Mouse (Mus musculus) CD4-positive helper T cell, adult 2 months (primary cell): ENCODE data around the gene Babam2.
A peak's percentile ranks its signal among the peaks of the same experiment; 100 is the strongest.

Experiments
- DNase-seq: peaks from one replicate; pipeline ENCODE4 v3.0.0-alpha.2; 2012; ENCODE audit warnings: low read depth, missing footprints, low spot score

The Babam2 gene

DNA sequence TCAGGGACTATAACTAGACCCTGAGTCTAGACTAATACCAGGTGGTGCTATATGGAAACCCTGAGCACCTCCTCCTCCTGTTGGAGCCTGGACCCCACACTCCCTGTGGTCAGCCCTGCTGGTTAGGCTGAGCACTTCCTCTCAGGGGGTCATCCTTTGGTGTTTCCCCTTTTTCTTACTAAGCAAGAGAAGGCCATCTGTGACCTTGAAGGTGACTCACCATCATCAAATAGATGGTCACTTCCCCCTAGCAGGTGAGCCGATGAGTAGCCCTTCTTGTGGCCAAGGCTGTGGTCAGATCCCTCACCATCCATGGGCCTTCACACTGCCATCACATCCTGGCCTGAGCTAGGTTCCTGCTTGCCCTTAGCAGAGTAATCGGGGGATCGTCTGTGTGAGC, 379.7 kb downstream of the Babam2 start:
- DNase-seq, result no peak

DNA sequence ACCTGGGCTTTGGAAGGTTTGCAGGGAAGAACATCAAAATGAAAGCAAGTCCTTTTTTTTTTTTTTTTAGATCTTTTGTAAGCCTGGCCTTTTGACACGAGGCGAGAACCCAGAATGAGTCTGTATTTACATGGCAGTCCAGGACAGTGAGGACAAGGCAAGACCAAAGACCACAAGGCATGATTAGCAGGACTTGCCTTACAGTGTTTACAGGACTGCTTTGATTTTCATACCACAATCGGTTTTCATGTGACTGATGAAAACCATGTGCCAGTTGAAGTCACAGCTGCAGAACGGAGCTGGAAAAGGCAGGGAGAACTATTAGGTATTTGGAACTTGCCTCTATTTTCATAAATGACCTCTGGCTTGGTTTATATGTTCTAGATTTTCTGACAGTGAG, 381.5 kb downstream of the Babam2 start:
- DNase-seq, result no peak

DNA sequence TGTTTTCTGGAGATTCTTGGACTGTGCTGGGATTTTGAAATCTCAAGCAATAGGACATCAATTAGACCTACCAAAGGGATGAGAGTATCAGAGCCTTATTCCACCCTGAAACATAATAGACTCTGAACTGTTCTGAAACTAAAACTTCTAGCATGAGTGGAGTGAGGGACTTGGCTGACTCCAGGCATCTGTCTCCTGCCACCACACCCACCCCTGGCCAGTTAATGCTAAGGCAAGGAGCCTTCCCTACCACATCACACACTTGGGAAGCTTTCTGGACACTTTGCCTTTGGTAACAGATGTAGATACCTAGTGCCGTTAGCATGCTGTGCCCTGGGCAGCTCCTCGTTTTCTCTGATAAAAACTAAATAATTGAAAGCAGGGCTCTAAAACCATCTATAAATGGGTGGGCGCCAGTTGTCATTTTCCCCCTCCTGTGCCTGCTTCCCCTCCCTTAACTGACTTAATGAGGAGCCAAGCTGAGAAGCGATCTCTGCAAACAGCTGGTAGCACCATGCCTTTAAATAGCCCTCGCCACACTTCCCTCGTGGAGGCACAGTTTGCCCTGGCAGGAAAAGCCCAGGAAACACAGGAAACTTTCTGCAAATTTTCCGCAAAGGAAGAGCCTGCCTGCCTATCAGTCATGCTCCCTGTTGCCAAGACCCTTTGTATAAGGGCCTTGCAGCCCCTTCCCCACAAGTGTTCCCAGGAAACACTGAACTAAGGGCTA, 383.2 kb downstream of the Babam2 start:
- DNase-seq, result no peak

DNA sequence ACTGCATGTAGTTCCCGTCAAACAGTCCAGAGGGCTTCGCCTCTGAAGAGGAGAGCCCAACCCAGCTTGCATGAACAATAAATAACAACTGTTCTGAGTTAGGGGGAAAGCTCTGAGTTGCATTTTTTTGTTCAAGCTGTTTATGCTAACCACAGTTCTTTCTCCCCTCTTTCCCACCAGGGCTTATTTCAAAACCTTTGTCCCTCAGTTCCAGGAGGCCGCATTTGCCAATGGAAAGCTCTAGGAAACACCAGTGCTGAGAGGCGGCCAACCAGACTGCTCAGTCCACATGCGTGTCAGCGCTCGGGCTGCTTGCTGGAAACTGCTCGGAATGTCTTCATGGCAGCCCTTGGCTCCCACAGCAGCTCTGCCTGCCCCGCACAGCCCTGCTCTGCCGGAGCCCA, 386.9 kb downstream of the Babam2 start:
- DNase-seq, result no peak

DNA sequence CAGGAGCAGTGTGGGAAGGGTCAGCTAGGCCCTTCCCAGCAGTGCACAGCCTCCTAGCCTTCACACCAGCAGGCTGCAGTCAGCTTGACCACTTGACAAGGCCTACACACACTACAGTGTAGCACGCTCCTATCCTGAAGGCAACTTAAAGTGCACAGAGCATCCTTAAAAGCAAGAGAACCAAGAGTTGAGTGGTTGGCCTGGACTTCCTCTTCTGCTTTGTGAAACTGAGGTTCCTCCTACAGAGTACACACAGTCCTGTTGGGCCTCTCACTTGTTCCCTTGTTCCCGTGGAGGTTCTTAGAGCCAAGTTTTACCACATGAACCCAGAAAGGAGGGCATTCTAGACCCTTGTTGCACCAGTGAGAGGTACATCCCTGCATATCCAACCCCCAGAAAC, 388.1 kb downstream of the Babam2 start:
- no peak for DNase-seq

DNA sequence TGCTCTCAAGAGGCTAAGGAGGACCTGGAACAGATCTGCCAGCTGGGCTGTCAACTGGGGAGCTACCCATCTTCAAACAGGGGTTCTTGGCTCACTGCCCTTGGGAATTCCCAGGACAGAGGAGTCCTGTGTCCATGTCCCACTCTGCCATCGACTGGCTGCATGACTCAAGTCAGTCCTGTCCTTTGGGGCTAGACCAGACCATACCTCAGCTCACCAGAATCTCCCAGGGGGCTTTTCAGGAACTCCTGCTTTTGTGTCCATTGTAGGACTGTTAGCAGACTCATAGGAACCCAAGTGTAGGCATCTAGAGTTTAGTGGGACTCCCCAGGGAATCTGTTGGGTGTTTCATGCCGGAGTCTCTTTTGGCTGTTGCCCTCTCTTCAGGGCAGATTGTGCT, 388.5 kb downstream of the Babam2 start:
- DNase-seq, result no peak

GRCm38 (mm10) chr5:32086526-32087090, 389.1 kb downstream of the Babam2 start:
- no peak for DNase-seq

DNA sequence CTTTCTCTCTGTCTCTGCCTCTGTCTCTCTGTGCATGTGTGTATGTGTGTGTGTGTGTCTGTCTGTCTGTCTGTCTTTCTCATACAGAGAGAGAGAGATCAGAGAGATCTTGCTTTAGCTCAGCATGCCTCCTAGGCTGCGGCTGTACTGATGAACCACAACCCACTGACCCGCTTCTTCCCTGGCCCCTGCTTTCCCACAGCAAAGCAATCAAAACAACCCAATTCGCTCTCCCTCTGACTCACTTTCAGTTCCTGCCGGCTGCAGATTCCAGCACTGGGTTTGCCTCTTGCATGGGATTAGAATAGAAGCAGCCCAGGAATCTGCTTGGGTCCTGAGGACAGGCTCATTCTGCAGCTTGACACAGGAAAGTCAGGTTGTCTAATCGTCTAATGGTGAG, 392.0 kb downstream of the Babam2 start:
- DNase-seq, result no peak

- DNase-seq, result no peak
These were observed 394.8 kb downstream of the Babam2 start for GRCm38 (mm10) chr5:32092281-32092680.

- DNase-seq, result no peak
These were observed 401.2 kb downstream of the Babam2 start for GRCm38 (mm10) chr5:32098691-32099090.

- no peak for DNase-seq
These were observed 405.0 kb downstream of the Babam2 start for GRCm38 (mm10) chr5:32102484-32102883.

DNA sequence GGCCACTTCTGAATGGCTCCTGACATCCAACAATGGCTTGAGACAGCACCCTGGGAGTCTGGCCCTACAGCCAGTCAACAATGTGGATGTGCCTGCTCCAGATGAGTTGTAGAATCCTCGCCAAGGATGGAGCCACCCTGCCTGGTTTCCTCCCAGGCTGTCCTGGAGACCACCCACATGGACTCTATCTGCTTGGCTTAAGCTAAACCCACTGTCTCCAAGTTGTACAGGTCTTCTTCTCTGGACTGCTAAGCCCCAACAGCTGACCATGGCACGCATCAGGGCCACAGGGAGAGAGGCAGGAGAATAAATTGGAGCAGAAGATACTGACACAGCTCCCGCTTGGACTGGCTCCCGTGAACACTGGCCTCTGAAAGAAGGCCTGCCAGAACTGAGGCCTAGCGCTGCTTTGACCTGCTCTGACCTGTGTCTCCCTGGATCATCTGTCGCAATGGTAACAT, 405.5 kb downstream of the Babam2 start:
- no peak for DNase-seq

GRCm38 (mm10) chr5:32103545-32103944, 406.1 kb downstream of the Babam2 start:
- no peak for DNase-seq

DNA sequence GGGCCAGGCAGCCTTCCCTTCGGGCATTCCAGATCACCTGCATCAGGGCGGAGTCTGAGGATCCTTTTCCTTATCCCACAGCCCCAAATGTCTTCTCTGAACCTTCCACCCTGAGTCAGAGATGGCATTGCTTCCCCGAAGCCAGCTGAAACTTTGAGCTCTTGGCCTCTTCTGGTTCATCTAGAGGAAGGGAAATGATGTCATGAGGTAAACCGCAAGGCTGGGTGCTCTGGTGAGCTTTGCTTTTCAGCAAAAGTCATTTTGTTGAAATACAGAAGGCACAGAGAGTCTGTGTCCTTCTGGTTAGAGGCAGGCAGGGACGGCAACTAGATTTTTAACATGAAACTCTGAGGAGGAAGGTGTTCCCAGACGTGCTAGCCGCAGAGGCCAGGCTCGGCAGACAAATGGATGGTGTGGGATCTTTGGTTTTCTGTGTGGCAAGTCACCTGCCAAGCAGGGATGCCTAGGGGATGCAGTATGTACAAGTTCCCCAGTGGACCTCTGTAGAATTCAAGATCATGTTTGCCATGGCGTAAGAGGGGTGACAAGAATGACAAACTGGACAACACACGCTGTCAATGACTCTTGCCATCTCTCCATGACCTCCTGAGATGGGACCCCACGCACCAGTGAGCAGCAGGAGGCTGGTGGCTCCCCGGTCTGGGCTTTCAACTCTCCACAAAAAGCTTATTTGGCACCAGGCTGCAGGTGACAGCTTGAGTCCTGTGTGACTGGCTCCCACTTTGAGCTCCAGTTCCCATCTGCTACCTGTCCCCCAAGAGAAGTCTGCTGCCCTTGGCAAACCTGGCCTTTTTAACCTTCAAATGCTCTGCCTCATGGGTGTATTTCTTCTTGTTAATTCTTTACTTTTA, 406.9 kb downstream of the Babam2 start:
- peak; percentile 86 for DNase-seq

- no peak for DNase-seq
These were observed 409.1 kb downstream of the Babam2 start for GRCm38 (mm10) chr5:32106473-32107140.

GRCm38 (mm10) chr5:32110651-32111050, 413.2 kb downstream of the Babam2 start:
- DNase-seq, result no peak

GRCm38 (mm10) chr5:32112206-32112916, 414.9 kb downstream of the Babam2 start:
- no peak for DNase-seq

- DNase-seq, result no peak
These were observed 423.5 kb downstream of the Babam2 start for GRCm38 (mm10) chr5:32120901-32121376.

- no peak for DNase-seq
These were observed 424.5 kb downstream of the Babam2 start for GRCm38 (mm10) chr5:32121936-32122335.

DNA sequence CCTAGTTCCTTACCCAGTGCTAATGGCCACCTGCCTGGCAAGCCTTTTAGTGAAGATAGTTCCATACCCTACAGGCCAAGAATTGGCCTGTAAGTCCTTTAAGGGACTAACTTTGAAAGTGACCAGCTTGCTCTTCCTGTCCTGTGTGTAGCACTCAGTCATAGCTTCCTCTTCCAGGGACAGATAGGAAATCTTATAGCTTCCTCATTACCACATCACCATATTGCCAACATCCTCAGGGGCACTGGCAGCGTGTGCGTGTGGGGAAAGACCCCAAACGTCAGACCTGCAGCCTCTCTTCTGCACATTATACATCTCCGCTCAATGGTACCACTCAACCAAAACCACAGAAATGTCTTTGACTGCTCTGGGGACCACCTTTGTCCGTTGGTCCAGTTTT, 424.9 kb downstream of the Babam2 start:
- no peak for DNase-seq

DNA sequence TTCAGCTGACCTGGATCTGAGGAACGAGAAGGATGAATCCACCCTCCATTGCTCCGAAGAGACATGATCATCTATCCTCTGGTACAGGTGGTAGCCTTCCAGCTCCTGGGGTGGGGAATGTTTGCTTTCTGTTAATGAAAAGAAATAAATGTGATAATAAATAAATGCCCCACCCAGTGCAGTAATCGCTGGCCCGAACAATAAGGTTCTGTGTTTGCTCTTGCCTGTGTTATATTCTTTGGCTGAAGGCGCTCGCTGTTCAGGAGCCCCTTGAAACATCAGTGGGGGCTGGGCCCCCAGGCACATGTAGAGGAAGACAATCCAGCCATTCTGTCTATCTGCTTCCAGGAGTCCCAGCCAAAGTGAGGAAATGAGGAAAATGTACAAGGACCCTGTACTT, 427.5 kb downstream of the Babam2 start:
- no peak for DNase-seq
